Mouse (Mus musculus): ENCODE measurements at regions not wholly inside any gene's neighbourhood (a gene's known extent, or its start where the extent isn't known, plus 50 kb on each side); places are given as distances from the start of the nearest gene placed in this dataset.

- no peak for DNase-seq (ENCODE audit: low read depth, low spot score)
Measured at GRCm38 (mm10) chr9:41378627-41379231, 217.2 kb upstream of the Ubash3b start.

GRCm38 (mm10) chr9:41377701-41378626 lies 216.5 kb upstream of the Ubash3b start:
- DNase-seq (ENCODE audit: low read depth, low spot score), result no peak

DNA sequence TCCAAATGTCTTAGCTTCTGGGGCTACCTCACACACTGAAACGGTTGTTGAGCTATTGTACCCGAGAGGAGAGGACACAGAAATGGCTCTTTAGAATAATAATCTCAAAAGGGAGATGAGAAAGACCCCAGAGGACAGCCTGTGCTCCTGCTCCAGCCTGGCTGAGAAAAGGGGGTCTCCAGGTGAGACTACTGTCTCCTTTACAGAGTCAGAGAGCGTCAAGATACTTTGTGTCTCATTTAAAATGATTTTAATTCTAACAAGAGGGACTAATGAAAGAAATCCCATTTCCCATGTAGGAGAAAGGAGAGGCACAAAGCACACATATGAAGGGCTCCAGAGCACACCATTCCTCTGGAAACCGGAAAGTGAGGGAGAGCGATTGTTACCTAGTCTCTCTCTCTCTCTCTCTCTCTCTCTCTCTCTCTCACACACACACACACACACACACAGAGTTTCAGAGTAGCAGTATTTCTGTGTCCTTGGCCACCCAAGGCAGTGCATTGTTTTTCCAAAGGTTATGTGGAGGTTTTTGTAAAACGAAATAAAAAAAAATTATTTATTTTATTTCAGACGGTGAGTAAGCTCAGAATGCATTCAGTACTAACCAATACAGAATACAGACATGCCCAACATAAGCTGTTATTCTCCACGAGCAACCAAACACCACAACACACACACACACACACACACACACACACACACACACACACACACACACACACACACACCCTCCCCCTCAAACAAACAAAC lies 215.6 kb upstream of the Ubash3b start:
- no peak for DNase-seq (ENCODE audit: low read depth, low spot score)

DNA sequence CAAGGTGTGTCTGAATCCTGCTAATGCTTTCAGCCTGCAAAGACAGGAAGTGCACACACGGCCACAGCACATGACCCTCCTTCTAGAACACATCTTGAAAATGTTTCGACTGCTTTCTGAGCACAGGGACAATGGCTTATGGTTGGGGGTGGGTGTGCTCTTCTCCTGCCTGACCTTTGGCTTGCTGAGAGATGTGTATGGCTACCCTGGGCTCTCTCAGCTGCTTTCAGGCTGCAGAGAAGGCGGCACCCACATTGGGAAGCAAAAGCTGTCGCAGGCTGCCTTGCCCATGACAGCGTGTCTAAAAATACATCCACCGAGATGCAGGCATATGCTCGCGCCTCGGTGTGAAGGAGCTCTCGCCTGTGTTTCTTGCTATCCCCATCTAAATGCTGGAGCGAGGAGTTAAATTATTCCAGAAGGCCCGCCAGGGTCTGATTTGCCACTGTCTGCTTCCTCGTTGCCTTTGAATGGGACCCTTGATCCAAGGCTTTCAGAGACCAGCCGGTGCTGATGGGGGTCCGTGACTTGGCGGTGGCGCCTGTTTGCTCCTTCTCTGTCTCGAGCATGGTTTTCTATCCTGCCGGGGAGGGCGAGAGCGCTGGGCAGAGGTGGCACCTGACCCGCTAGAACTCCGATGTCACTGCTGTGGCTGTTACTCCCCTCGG lies 214.6 kb upstream of the Ubash3b start:
- DNase-seq (ENCODE audit: low read depth, low spot score), result peak; percentile 26

DNA sequence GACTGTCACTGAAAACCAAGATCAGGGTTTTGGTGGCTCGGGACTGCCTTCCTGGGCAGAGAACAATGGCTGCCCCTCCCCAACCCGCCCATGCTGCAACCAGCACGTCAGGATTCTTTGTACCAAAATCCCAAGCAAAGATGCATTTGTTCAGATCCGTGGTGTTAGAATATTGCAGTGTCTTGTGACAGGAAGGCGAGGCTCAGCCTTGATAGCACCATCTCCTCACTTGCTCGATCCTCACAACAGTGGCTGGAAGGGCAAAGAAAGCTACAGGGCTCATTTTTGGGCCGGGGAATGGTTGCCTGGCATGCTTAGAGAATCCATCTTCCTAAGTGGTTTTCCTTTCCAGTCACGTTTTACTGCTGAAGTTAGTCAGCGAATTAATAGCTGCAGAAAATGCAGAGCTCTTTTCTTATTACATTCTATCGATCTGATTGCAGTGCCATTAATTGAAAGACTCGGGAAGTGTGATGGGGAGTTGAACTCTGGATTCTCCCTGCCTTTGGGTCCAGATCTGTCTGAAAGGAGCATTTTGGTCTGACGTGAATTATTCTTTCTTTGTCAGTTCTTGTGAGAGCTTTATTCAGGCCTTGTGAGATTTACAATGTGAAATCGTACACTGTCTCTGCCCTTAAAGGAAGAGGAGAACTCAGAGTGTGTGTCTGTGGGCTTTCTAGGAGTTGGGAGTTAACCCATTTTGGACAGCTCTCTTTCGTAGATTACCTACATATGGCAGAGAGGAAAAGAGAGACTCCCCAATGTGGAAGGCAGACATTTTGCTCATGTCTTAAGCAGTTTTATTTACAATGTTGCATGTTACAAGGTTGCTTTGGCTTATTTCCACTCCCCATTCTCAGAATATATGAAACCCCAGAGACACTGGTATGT lies 213.3 kb upstream of the Ubash3b start:
- DNase-seq (ENCODE audit: low read depth, low spot score), result peak; percentile 45

DNA sequence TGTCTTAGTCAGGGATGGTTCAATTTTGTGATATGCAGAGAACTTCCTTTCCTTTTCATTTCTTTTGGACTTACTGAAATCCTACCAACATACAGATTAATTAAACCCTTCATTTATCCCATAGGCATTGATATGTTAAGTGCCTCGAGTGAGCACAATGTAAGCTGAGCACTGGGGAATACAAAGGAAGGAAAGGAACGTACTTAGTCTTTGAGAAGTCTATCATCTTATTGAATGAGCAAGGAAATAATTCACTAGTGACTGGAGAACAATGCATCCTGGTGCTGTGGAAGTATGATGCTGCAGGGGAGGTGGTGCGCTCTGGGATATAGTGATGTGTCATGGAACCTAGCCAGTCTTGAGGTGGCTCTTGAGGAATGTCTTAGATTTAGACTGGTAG lies 204.9 kb upstream of the Ubash3b start:
- DNase-seq (ENCODE audit: low read depth, low spot score), result no peak

DNA sequence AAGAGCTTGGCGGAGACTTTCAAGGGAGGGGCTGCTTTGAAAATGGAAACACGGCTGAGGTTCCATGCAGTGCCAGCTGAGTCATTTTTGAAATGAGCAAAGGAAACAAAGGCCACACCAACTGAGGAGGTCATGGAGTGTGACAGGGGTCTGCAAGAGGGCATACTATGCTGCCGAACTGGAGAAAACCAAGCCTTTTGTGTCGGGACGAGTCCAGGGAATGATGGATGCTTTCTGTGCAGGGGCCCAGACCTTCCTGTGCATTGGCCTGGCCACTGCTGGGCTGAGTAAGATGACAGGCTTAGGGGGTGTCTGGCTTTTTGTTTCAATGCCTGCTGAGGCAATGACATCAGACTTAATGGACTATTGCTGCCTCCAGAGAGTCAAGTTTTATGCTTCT lies 203.8 kb upstream of the Ubash3b start:
- DNase-seq (ENCODE audit: low read depth, low spot score), result no peak

GRCm38 (mm10) chr9:41364442-41365250 lies 203.1 kb upstream of the Ubash3b start:
- DNase-seq (ENCODE audit: low read depth, low spot score), result no peak

DNA sequence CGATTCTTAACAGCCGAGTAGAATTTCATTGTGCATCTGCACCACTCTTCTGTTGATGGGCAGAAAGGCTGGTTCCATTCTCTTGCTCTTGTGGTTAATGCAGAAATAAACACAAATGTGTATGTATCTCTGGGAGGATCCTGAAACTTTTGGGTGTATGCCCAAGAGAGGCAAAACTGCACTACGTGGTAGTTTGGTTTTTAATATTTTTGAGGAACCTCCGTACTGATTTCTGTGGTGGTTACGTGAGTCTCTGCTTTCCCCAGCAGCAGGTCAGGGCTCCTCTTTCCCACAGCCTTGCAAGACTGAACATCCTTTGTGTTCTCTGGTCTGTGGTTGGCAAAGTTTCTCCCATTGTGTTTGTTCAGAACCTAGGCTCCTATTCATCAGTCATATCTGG lies 198.9 kb upstream of the Ubash3b start:
- no peak for DNase-seq (ENCODE audit: low read depth, low spot score)

GRCm38 (mm10) chr9:41359286-41359685 lies 197.8 kb upstream of the Ubash3b start:
- no peak for DNase-seq (ENCODE audit: low read depth, low spot score)

GRCm38 (mm10) chr9:41345338-41345737 lies 183.8 kb upstream of the Ubash3b start:
- DNase-seq (ENCODE audit: low read depth, low spot score), result no peak

DNA sequence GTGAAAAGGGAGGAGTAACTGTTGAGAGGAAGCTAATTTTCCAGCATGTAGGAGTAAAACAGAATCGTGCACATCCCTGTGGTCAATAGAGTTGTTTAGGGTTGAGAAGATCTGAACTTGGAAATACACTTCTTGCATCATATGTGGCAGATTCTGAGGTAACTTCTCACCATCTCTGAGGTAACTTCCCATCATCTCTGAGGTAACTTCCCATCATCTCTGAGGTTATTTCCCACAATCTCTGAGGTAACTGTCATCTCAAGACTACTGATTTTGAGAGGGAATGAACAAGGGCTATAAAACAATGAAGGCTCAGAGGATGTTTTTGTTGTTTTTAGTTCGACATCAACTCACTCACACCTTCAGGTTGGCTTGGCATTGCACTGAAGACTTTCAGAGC lies 175.9 kb upstream of the Ubash3b start:
- no peak for DNase-seq (ENCODE audit: low read depth, low spot score)

DNA sequence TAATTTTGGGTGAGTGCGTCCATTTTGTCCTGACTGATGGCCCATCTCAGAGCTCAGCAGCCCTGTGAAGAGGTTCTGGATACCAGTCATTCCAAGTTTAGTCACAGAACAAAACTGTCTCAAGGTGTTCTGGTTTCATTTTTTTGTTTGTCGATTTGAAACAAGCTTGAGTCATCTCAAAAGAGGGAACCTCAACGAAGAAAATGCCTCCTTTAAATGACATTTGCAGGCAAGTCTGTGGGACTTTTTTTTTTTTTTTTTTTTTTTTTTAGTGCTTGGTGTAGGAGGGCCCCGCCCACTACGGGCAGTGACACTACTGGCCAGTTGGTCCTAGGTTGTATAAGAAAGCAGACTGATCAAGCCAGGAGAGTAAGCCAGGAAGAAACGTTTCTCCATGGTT lies 175.3 kb upstream of the Ubash3b start:
- DNase-seq (ENCODE audit: low read depth, low spot score), result no peak

GRCm38 (mm10) chr9:41334462-41335241 lies 173.2 kb upstream of the Ubash3b start:
- DNase-seq (ENCODE audit: low read depth, low spot score), result no peak

DNA sequence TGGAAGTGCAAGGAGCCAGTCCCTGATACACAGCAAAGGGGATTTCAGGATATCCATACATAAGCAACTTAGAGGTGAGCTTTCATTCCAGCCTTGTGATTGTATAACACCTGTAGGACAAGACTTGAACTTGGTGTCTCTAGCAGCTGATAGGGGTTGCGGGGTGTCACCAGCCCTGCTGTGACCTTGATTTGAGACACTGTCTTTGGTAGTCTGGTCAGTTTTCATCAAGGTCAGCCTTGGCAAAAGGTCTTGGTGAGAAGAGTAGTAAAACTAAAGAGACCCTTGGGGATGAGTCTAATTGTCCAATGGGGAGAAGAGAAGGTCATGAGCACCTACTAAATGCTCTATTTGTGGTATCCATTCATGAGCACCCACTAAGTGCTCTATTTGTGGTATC lies 172.0 kb upstream of the Ubash3b start:
- DNase-seq (ENCODE audit: low read depth, low spot score), result no peak

GRCm38 (mm10) chr9:41328959-41329358 lies 167.5 kb upstream of the Ubash3b start:
- DNase-seq (ENCODE audit: low read depth, low spot score), result no peak

GRCm38 (mm10) chr9:41328480-41328879 lies 167.0 kb upstream of the Ubash3b start:
- no peak for DNase-seq (ENCODE audit: low read depth, low spot score)

GRCm38 (mm10) chr9:41328056-41328455 lies 166.6 kb upstream of the Ubash3b start:
- DNase-seq (ENCODE audit: low read depth, low spot score), result no peak

DNA sequence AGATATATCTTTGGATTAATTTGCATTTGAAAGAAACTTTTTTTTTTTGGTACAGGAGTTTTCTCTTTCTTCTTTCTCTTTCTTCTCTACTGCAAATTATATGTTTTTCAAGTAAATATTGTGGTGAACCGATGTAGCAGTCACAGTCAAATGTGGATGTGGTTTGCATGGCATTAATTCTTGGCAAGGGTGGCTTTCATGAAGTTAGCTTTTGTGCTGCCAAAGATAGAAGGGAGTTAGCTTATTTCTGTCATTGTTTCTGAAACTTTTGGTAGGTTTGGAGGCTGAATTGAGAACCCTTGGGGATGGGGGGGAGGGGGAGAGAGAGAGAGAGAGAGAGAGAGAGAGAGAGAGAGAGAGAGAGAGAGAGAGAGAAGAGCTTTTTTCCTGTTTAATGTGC lies 166.1 kb upstream of the Ubash3b start:
- DNase-seq (ENCODE audit: low read depth, low spot score), result no peak
